Mouse (Mus musculus) lung, postnatal 0 days (tissue): ENCODE data around the gene Gm3250. TPM values are rescaled to one million over a fixed set of nuclear protein-coding genes. Genes with fewer than 3 reads are reported as not detected.

Source experiments
- ATAC-seq: fragments of 200-750 bp; cut with Nextera tagmentation; 2 replicates; pipeline ENCODE4 v1.8.0; 2017; ENCODE audit warnings: moderate library complexity
- DNase-seq: peaks from one replicate; pipeline ENCODE4 v3.0.0-alpha.2; 2016; ENCODE audit warnings: low spot score
- H3K27ac ChIP-seq: fragments of 300-500 bp; sonication (generic); 2 replicates; pipeline ENCODE4 v1.5.1; 2014; ENCODE audit warnings: antibody characterized with exemption, mild to moderate bottlenecking, low read length, mixed read lengths
- H3K27me3 ChIP-seq: fragments of 300-500 bp; sonication (generic); replicated peaks from 2 replicates; pipeline ENCODE4 v1.6.1; 2014; ENCODE audit warnings: low read length, mixed read lengths; ENCODE audit not compliant: insufficient read depth
- H3K36me3 ChIP-seq: fragments of 300-500 bp; sonication (generic); 2 replicates; pipeline ENCODE4 v1.6.1; 2014; ENCODE audit warnings: low read length, mixed read lengths; ENCODE audit not compliant: insufficient read depth
- H3K4me1 ChIP-seq: fragments of 300-500 bp; sonication (generic); 2 replicates; pipeline ENCODE4 v1.6.1; 2014; ENCODE audit warnings: antibody characterized with exemption, low read depth, low read length, mixed read lengths; ENCODE audit not compliant: insufficient read depth
- H3K4me2 ChIP-seq: fragments of 300-500 bp; sonication (generic); replicated peaks from 2 replicates; pipeline ENCODE4 v1.6.1; 2014; ENCODE audit warnings: low read depth, mild to moderate bottlenecking, low read length, moderate library complexity, mixed read lengths
- H3K4me3 ChIP-seq: fragments of 300-500 bp; sonication (generic); 2 replicates; pipeline ENCODE4 v1.5.1; 2014; ENCODE audit warnings: low read depth, low read length
- H3K9ac ChIP-seq: fragments of 300-500 bp; sonication (generic); replicated peaks from 2 replicates; pipeline ENCODE4 v1.6.1; 2014; ENCODE audit warnings: low read depth, mild to moderate bottlenecking
- H3K9me3 ChIP-seq: fragments of 300-500 bp; sonication (generic); 2 replicates; pipeline ENCODE4 v1.6.1; 2016; ENCODE audit warnings: low read length, mixed read lengths
- CTCF ChIP-seq: IDR thresholded peaks from 2 replicates; pipeline ENCODE4 v1.5.1; 2016; ENCODE audit warnings: antibody characterized with exemption, mild to moderate bottlenecking
- EP300 ChIP-seq: IDR thresholded peaks from 2 replicates; pipeline ENCODE4 v1.6.1; 2016; ENCODE audit warnings: antibody characterized with exemption, mild to moderate bottlenecking, control low read depth
- WGBS: fragments of 180-500 bp; shearing (Covaris S2); extraction: QIAGEN DNeasy Blood & Tissue Kit; methylation state at CpG from one replicate; pipeline ENCODE4 v1.1.7; 2014; 5-methylcytosine and 5-hydroxymethylcytosine counted together
- polyA plus RNA-seq: library from polyadenylated mRNA; unstranded; fragments of >200 nt; fragmentation: Nextera tagmentation; extraction: Ambion mirVana; gene quantifications from 2 replicates; pipeline ENCODE4 v1.2.1, GENCODE M21; 2015

Gene Gm3250
- polyA plus RNA-seq, 1 experiment from 2014 or later, result not detected

DNA sequence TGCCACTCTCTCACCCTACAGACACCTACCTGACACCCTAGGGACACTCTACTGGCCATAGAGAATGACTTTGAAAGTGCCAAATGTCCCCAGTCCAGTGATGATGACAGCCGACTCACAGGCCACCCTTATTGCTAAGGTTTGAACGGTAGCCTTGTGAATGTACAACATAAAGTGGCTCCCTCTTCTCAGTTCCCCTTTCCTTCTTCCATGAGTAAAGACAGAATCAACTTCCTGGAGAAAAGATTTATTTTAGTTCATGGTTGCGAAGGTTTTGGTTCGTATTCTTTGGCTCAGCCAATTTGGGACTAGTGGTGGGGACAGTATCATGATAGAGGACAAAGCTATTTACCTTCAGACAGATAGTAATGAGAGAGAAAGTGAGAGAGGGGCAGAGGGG is 43.4 kb downstream of the Gm3250 start:
- Histone ChIP-seq H3K27me3 (no peaks in the 10 kb centered on the region), H3K27ac (no peak overlapping the region), H3K9ac (no peak overlapping the region), H3K4me2 (no peak overlapping the region), H3K4me1 (no peaks in the 10 kb centered on the region), H3K36me3 (no peaks in the 10 kb centered on the region), H3K9me3 (no peaks in the 10 kb centered on the region), H3K4me3 (no peak overlapping the region)
- DNase-seq (no peak), ATAC-seq (no peak)
- TF ChIP-seq CTCF, result no peak
- TF ChIP-seq EP300, result no peak
- WGBS, result 82% methylated on average over 4 of the region's 4 CpGs

DNA sequence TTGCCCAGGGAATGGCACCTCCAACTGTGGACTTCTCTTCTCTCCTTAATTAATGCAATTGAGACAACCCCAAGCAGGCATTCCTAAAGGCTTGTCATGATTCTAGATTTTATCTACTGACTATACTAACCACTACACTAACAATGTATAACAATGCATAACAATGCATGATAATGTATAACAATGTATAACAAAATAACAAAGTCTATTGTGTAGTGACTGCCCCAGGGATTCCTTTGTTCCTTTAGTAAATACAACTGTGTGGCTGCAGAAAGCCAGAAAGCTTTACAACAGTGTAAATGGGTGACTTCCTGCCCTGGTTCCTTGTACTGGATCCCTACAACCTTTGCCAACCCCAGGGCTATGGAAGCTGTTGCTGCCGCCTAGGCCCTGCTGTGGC is 46.4 kb downstream of the Gm3250 start:
- no peak overlapping the region for H3K27ac ChIP-seq
- H3K4me1 ChIP-seq, result no peaks in the 10 kb centered on the region
- no peak overlapping the region for H3K9ac ChIP-seq
- H3K4me3 ChIP-seq, result no peak overlapping the region
- ATAC-seq, result no peak
- 86% methylated on average over 1 of the region's 1 CpGs for WGBS
- DNase-seq, result no peak
- H3K27me3 ChIP-seq, result no peaks in the 10 kb centered on the region
- H3K9me3 ChIP-seq, result no peaks in the 10 kb centered on the region
- H3K4me2 ChIP-seq, result no peak overlapping the region
- no peak for TF ChIP-seq CTCF
- TF ChIP-seq EP300, result no peak
- H3K36me3 ChIP-seq, result no peaks in the 10 kb centered on the region

Other genes with a start within 250 kb of the Gm3250 start
- 189 and 207 TPM in 2 replicates for gene Pttg1ip, start 200.8 kb downstream of the Gm3250 start, polyA plus RNA-seq
- gene Sumo3, start 176.4 kb downstream of the Gm3250 start, polyA plus RNA-seq, result 185 and 209 TPM in 2 replicates
- gene Gm49325, start 176.3 kb downstream of the Gm3250 start, polyA plus RNA-seq, result 4.9 and 6.4 TPM in 2 replicates
- 59.8 and 65.6 TPM in 2 replicates for gene Ube2g2, start 160.3 kb downstream of the Gm3250 start, polyA plus RNA-seq
- 0.12 and 0.13 TPM in 2 replicates for gene Tspear, start 96.0 kb downstream of the Gm3250 start, polyA plus RNA-seq
- gene Gm19402, start 91.8 kb downstream of the Gm3250 start, polyA plus RNA-seq, result not detected in 2 replicates
- gene Gm9508, start 85.3 kb downstream of the Gm3250 start, polyA plus RNA-seq, result not detected in 2 replicates
- gene Gm10272, start 75.9 kb downstream of the Gm3250 start, polyA plus RNA-seq, result not detected in 2 replicates
- not detected in 2 replicates for gene Gm10024, start 71.1 kb downstream of the Gm3250 start, polyA plus RNA-seq
- gene Gm10142, start 66.7 kb downstream of the Gm3250 start, polyA plus RNA-seq, result not detected in 2 replicates
- not detected in 2 replicates for gene Krtap12-1, start 61.9 kb downstream of the Gm3250 start, polyA plus RNA-seq
- gene Gm10100, start 56.1 kb downstream of the Gm3250 start, polyA plus RNA-seq, result not detected in 2 replicates
- gene Gm18596, start 39.9 kb downstream of the Gm3250 start, polyA plus RNA-seq, result not detected in 2 replicates
- not detected in 2 replicates for gene Gm9736, start 31.2 kb downstream of the Gm3250 start, polyA plus RNA-seq
- not detected in 2 replicates for gene Gm3233, start 22.9 kb downstream of the Gm3250 start, polyA plus RNA-seq
- gene Gm3238, start 11.2 kb downstream of the Gm3250 start, polyA plus RNA-seq, result not detected in 2 replicates
- gene Gm7138, start 5.6 kb downstream of the Gm3250 start, polyA plus RNA-seq, result not detected in 2 replicates
- not detected in 2 replicates for gene Gm7137, start 5.7 kb upstream of the Gm3250 start, polyA plus RNA-seq
- gene Gm9639, start 12.5 kb upstream of the Gm3250 start, polyA plus RNA-seq, result not detected in 2 replicates
- gene Gm19668, start 16.6 kb upstream of the Gm3250 start, polyA plus RNA-seq, result not detected in 2 replicates
- gene Gm9507, start 29.3 kb upstream of the Gm3250 start, polyA plus RNA-seq, result not detected in 2 replicates
- not detected in 2 replicates for gene Gm2696, start 32.1 kb upstream of the Gm3250 start, polyA plus RNA-seq
- gene Krtap10-4, start 44.6 kb upstream of the Gm3250 start, polyA plus RNA-seq, result not detected in 2 replicates
- gene Krtap10-10, start 53.4 kb upstream of the Gm3250 start, polyA plus RNA-seq, result not detected in 2 replicates
- not detected in 2 replicates for gene Gm36176, start 64.3 kb upstream of the Gm3250 start, polyA plus RNA-seq
- not detected in 2 replicates for gene Gm10318, start 70.3 kb upstream of the Gm3250 start, polyA plus RNA-seq
- not detected in 2 replicates for gene Gm3285, start 79.4 kb upstream of the Gm3250 start, polyA plus RNA-seq
- gene Lrrc3, start 120.0 kb upstream of the Gm3250 start, polyA plus RNA-seq, result 1.2 and 1.6 TPM in 2 replicates
- 0.52 and 0.74 TPM in 2 replicates for gene Trpm2, start 188.0 kb upstream of the Gm3250 start, polyA plus RNA-seq
- 15.1 and 16.8 TPM in 2 replicates for gene 1810043G02Rik, start 196.0 kb upstream of the Gm3250 start, polyA plus RNA-seq
- 35.6 and 40.0 TPM in 2 replicates for gene Pfkl, start 227.5 kb upstream of the Gm3250 start, polyA plus RNA-seq